In genomic region chr5:134423930-134424329, GRCm38 (mm10) we compare ENCODE assay signal across 12 mouse cellular contexts. TPM values are rescaled to one million over a fixed set of nuclear protein-coding genes. Genes with fewer than 3 reads are reported as not detected.
DNase-seq lines count a peak whose midpoint lies in the region; ATAC-seq and TF ChIP-seq lines count a peak whose summit lies in the region.
"Had no signal": no experiment of that assay in that cellular context is flagged by ENCODE, and none has a peak within 500 bp of the region (broad histone marks: within the 10 kb centered on the region; RNA-seq: fewer than 3 reads in every experiment).

No protein-coding gene starts in this region.

- WGBS in small intestine, adult 2 months: 35% methylated on average over 5 of the region's 5 CpGs
- 77% methylated on average over 5 of the region's 5 CpGs for WGBS in midbrain, embryonic 16.5 days

- no peaks in the 10 kb centered on the region for H3K9me3 ChIP-seq in midbrain, embryonic 16.5 days (replicated peaks; ENCODE audit: control insufficient read depth, low read length, poor library complexity, severe bottlenecking)
- H3K9me3 ChIP-seq: hindbrain, embryonic 10.5 days; midbrain, embryonic 12.5 days had no signal

- no peaks in the 10 kb centered on the region for H3K27me3 ChIP-seq in small intestine, adult 2 months (ENCODE audit: control insufficient read depth, insufficient read depth, low read length)
- H3K27me3 ChIP-seq in midbrain, embryonic 16.5 days (ENCODE audit: control insufficient read depth, insufficient read depth, low read depth, low read length): no peaks in the 10 kb centered on the region
- H3K27me3 ChIP-seq: CH12.LX; midbrain, embryonic 12.5 days had no signal

- H3K4me3 ChIP-seq in small intestine, adult 2 months (ENCODE audit: low read depth, low read length): no peak overlapping the region
- H3K4me3 ChIP-seq in midbrain, embryonic 16.5 days (ENCODE audit: low read depth, low read length): no peak overlapping the region
- H3K4me3 ChIP-seq: erythroblast, embryonic 14.5 days; hindbrain, embryonic 10.5 days; midbrain, embryonic 12.5 days had no signal

- H3K36me3 ChIP-seq in small intestine, adult 2 months (ENCODE audit: control insufficient read depth, insufficient read depth, low read length): peaks cover 5% of the 10 kb centered on the region; the same call in 1 of the 2 replicates
- no peaks in the 10 kb centered on the region for H3K36me3 ChIP-seq in midbrain, embryonic 16.5 days (ENCODE audit: control insufficient read depth, insufficient read depth, low read length)

- H3K9ac ChIP-seq in midbrain, embryonic 16.5 days (ENCODE audit: low read depth, low read length): no peak overlapping the region
- H3K9ac ChIP-seq: midbrain, embryonic 12.5 days had no signal

- TF ChIP-seq POLR2A in small intestine, adult 2 months (IDR thresholded peaks at IDR 0.05; ENCODE audit: low read depth, low read length): no peak

- ATAC-seq in midbrain, embryonic 16.5 days: no peak

- peaks cover 37% of the 10 kb centered on the region for H3K4me1 ChIP-seq in small intestine, adult 2 months (ENCODE audit: control insufficient read depth, insufficient read depth, insufficient read length, low read length)
- peaks cover 5% of the 10 kb centered on the region; the same call in 1 of the 2 replicates for H3K4me1 ChIP-seq in midbrain, embryonic 16.5 days (ENCODE audit: control insufficient read depth, insufficient read depth, low read length)

- TF ChIP-seq CTCF in small intestine, adult 2 months (IDR thresholded peaks at IDR 0.05; ENCODE audit: extremely low read depth, insufficient read length, insufficient replicate concordance, low read depth, low read length): no peak

- peak; percentile 35 for DNase-seq in kidney, adult 18-20 months
- DNase-seq in kidney, postnatal 10 days: no peak
- peak; percentile 48 to 82 for DNase-seq in urinary bladder, postnatal 36 days (ENCODE audit: low spot score in 2 of 2)
- no peak for DNase-seq in urinary bladder, adult 2 months (ENCODE audit: low spot score)
- peak; percentile 54 to 67 for DNase-seq in gastrocnemius, postnatal 4 days (ENCODE audit: low spot score in 2 of 2)
- no peak for DNase-seq in spleen, adult 18-20 months

- peak overlapping the region; percentile 8; the same call in 1 of the 2 replicates for H3K27ac ChIP-seq in small intestine, adult 2 months (ENCODE audit: insufficient read depth, low read depth, low read length)
- H3K27ac ChIP-seq in midbrain, embryonic 16.5 days (ENCODE audit: low read length): no peak overlapping the region
- H3K27ac ChIP-seq: hindbrain, embryonic 10.5 days; midbrain, embryonic 12.5 days had no signal

- no peak overlapping the region for H3K4me2 ChIP-seq in midbrain, embryonic 16.5 days (ENCODE audit: low read length)
- H3K4me2 ChIP-seq: midbrain, embryonic 12.5 days had no signal

RNA-seq across cellular contexts. Expression of gene Gtf2ird1, which starts 32.6 kb away (rescaled TPM):
- 27.1 and 31.5 TPM in 2 replicates for polyA plus RNA-seq in urinary bladder, adult 2 months (2012; rRNA removed)
- total RNA-seq in gastrocnemius, postnatal 4 days (2021): 10 to 100 TPM; 50.0 to 57.8 TPM
- 25.0 and 40.4 TPM in 2 replicates for polyA plus RNA-seq in small intestine, adult 2 months (2012; rRNA removed)
- 74.3 and 81.5 TPM in 2 replicates for polyA plus RNA-seq in midbrain, embryonic 16.5 days (2015; fragmentation: Nextera tagmentation; extraction: Ambion mirVana)

Comparison
In these comparisons a context has a peak if more than half of its experiments do, and no peak if none do; other contexts are left out.
1. DNase-seq: peak in kidney, adult 18-20 months (single experiment), urinary bladder, postnatal 36 days (2 of 2) and gastrocnemius, postnatal 4 days (2 of 2); none in kidney, postnatal 10 days (single experiment), urinary bladder, adult 2 months (single experiment) and spleen, adult 18-20 months (0 of 2).